Mouse (Mus musculus) left cerebral cortex, postnatal 14 days (tissue): ENCODE results near the gene Zxdc. TPM values are rescaled to one million over a fixed set of nuclear protein-coding genes. Genes with fewer than 3 reads are reported as not detected.

Experiments used
- DNase-seq, 2 experiments: peaks; one replicate each; pipeline ENCODE4 v3.0.0; 2021 to 2022; ENCODE audit warnings: low spot score in 2 of 2, mixed read lengths in 1 of 2
- intact Hi-C: fragments of 180-260 bp; cut with DNase I; formaldehyde crosslinking; loops from one replicate; pipeline ENCODE4 v1.15.1; 2025
- total RNA-seq, 2 experiments: library from RNA; stranded (reverse); gene quantifications; 2 replicates each; pipeline ENCODE4 v1.2.3; 2021

Zxdc gene
- total RNA-seq, 2 experiments from 2014 or later: 23.3 to 24.1 TPM

- intact Hi-C loops: loop anchor here (10.0 kb wide), 1 partner anchor 138 kb away; no protein-coding TSS in a partner anchor
Observed at GRCm38 (mm10) chr6:90436192-90436907, 67.1 kb downstream of the Zxdc start.

GRCm38 (mm10) chr6:90437041-90437440 lies 67.7 kb downstream of the Zxdc start:
- intact Hi-C loops: loop anchor here (10.0 kb wide), 1 partner anchor 138 kb away; no protein-coding TSS in a partner anchor

More at GRCm38 (mm10) chr6:90436192-90436907, 67.1 kb downstream of the Zxdc start:
- no peak for DNase-seq

GRCm38 (mm10) chr6:90446883-90447282 lies 77.6 kb downstream of the Zxdc start:
- intact Hi-C loops: no loop called here
- no peak for DNase-seq

More at GRCm38 (mm10) chr6:90437041-90437440, 67.7 kb downstream of the Zxdc start:
- DNase-seq: no peak

- peak; percentile 85 to 86 for DNase-seq
- intact Hi-C loops: loop anchor here (1.0 to 5.0 kb wide), 2 partner anchors 65 to 127 kb away; no protein-coding TSS in a partner anchor
Observed at GRCm38 (mm10) chr6:90450179-90450578, 80.9 kb downstream of the Zxdc start.

GRCm38 (mm10) chr6:90450697-90451096 lies 81.4 kb downstream of the Zxdc start:
- no peak for DNase-seq
- intact Hi-C loops: loop anchor here (1.0 to 5.0 kb wide), 2 partner anchors 65 to 127 kb away; no protein-coding TSS in a partner anchor

- intact Hi-C loops: loop anchor here (5.0 kb wide), 1 partner anchor 126 kb away; no protein-coding TSS in a partner anchor
Observed at GRCm38 (mm10) chr6:90451512-90451911, 82.2 kb downstream of the Zxdc start.

GRCm38 (mm10) chr6:90452603-90453002 lies 83.3 kb downstream of the Zxdc start:
- DNase-seq: no peak
- intact Hi-C loops: loop anchor here (5.0 kb wide), 1 partner anchor 125 kb away; no protein-coding TSS in a partner anchor

More at GRCm38 (mm10) chr6:90451512-90451911, 82.2 kb downstream of the Zxdc start:
- no peak for DNase-seq

Other genes starting within 250 kb of the Zxdc start
- not detected for gene Vmn1r51, start 246.9 kb upstream of the Zxdc start, total RNA-seq
- gene Vmn1r52, start 194.7 kb upstream of the Zxdc start, total RNA-seq: not detected
- not detected for gene V1ra8, start 166.7 kb upstream of the Zxdc start, total RNA-seq
- gene Vmn1r53, start 145.1 kb upstream of the Zxdc start, total RNA-seq: not detected
- gene Vmn1r54, start 123.2 kb upstream of the Zxdc start, total RNA-seq: not detected
- gene BC048671, start 68.3 kb upstream of the Zxdc start, total RNA-seq: not detected
- not detected for gene Chst13, start 44.3 kb upstream of the Zxdc start, total RNA-seq
- not detected for gene Uroc1, start 36.2 kb upstream of the Zxdc start, total RNA-seq
- 1 to 10 TPM; 3.2 to 4.0 TPM for gene Cfap100, start 59.3 kb downstream of the Zxdc start, total RNA-seq
- gene Klf15, start 93.1 kb downstream of the Zxdc start, total RNA-seq: 10 to 100 TPM; 18.9 to 27.7 TPM
- gene Aldh1l1, start 116.9 kb downstream of the Zxdc start, total RNA-seq: 10 to 100 TPM; 61.4 to 65.8 TPM
- gene Slc41a3, start 235.2 kb downstream of the Zxdc start, total RNA-seq: 1 to 10 TPM; 5.7 to 6.2 TPM